Mouse (Mus musculus): ENCODE measurements around the gene 2310079G19Rik. TPM values are rescaled to one million over a fixed set of nuclear protein-coding genes. Genes with fewer than 3 reads are reported as not detected.

The 2310079G19Rik gene
- total RNA-seq (2014; rRNA removed; ENCODE audit: low replicate concordance) (not detected in 2 replicates), polyA plus RNA-seq (2015; fragmentation: Nextera tagmentation; extraction: Ambion mirVana) (not detected in 2 replicates)

DNA sequence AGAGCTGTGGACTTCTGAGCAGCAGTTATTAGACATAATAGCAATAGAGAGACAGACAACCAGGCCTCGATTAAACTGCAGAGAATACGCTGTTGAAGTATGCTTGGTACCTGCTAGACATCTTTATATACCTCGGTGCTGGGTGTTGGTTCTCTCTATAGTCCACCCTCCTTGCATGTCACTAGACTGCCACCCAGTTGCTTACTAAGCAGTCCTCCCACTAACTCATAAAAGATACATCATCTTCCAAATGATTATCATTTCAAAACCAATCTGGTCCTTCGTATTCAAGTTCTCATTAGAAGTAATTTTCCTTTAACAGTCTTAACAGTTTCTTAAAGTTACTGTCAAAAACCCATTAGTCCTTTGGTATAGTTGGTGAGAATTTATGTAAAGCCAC lies at the start of gene 2310079G19Rik:
Gene 2310079G19Rik, minus strand, starts transcription at position 101 of the 400 bp plus-strand sequence.
- ATAC-seq (ENCODE audit: insufficient read depth, low read depth) (no peak), DNase-seq (ENCODE audit: low spot score) (no peak)
- H3K36me3 ChIP-seq (replicated peaks; ENCODE audit: control insufficient read depth, insufficient read depth, low read length): no peaks in the 10 kb centered on the region
- H3K4me2 ChIP-seq (ENCODE audit: low read depth, low read length): no peak within 1 kb of the TSS
- no peak for TF ChIP-seq EP300 (IDR thresholded peaks at IDR 0.05; ENCODE audit: low read depth)
- no peak for TF ChIP-seq CTCF (IDR thresholded peaks at IDR 0.05; ENCODE audit: low read depth)
- WGBS: 88% methylated on average over 4 of the region's 4 CpGs
- H3K4me3 ChIP-seq (ENCODE audit: low read depth, low read length): no peak within 1 kb of the TSS
- no peaks in the 10 kb centered on the region for H3K27me3 ChIP-seq (ENCODE audit: control insufficient read depth, insufficient read depth, low read length)
- H3K4me1 ChIP-seq (ENCODE audit: control insufficient read depth, insufficient read depth): no peaks in the 10 kb centered on the region
- H3K27ac ChIP-seq (ENCODE audit: low read depth): no peak within 1 kb of the TSS
- H3K9me3 ChIP-seq (replicated peaks; ENCODE audit: control insufficient read depth, low read length): no peaks in the 10 kb centered on the region
- H3K9ac ChIP-seq (replicated peaks; ENCODE audit: low read depth, low read length): no peak within 1 kb of the TSS

DNA sequence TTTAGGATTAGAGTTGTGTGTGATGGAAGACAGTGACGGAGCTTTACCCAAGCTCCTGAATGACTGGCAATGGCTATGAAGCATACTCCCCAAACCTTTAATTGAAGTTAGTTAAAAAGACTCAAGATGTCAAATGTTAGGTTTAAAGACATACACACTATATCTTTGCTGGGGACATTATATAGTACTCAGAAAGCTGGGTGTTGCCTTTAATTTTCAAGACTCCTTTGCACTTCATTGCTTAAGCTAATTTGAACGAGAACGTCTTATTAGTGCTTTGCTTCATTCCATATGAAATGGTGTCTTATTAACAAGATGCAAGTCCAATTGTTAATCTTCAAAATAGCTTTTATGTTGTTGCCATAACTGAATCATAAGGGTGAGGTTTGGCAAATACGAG lies 44.1 kb upstream of the 2310079G19Rik start, which contains the start of gene Krtap27-1:
Gene Krtap27-1, minus strand, starts transcription at position 101 of the 400 bp plus-strand sequence.
- ATAC-seq (ENCODE audit: insufficient read depth, low read depth): no peak
- WGBS: 77% methylated on average over 4 of the region's 4 CpGs
- Histone ChIP-seq H3K4me2 (ENCODE audit: low read depth, low read length) (no peak within 1 kb of the TSS), H3K4me1 (ENCODE audit: control insufficient read depth, insufficient read depth) (no peaks in the 10 kb centered on the region), H3K9me3 (replicated peaks; ENCODE audit: control insufficient read depth, low read length) (no peaks in the 10 kb centered on the region), H3K27me3 (ENCODE audit: control insufficient read depth, insufficient read depth, low read length) (no peaks in the 10 kb centered on the region), H3K9ac (replicated peaks; ENCODE audit: low read depth, low read length) (no peak within 1 kb of the TSS), H3K4me3 (ENCODE audit: low read depth, low read length) (no peak within 1 kb of the TSS), H3K27ac (ENCODE audit: low read depth) (no peak within 1 kb of the TSS), H3K36me3 (replicated peaks; ENCODE audit: control insufficient read depth, insufficient read depth, low read length) (no peaks in the 10 kb centered on the region)
- no peak for DNase-seq (ENCODE audit: low spot score)
- no peak for TF ChIP-seq EP300 (IDR thresholded peaks at IDR 0.05; ENCODE audit: low read depth)

DNA sequence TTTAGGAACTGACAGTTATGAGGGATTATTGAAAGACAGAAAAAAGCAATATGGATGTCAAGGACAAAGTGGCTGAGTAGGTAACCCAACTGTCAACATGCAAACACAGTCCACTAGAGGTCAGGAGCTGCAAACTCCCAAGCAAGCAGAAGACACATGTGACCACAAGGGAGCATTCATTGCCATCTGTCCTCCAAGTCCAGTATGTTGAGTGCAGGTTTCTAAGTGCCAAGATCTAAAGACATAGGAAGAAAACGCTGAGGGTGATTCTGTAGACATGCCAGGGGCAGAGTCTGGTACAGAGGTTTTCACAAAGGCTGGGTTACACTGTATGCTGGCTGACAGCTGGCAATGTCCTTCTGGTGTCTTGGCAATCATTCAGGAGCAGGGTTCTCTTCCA lies 30.0 kb upstream of the 2310079G19Rik start:
- ATAC-seq (ENCODE audit: insufficient read depth, low read depth) (peak; percentile 24; the same call in 1 of the 2 replicates), DNase-seq (ENCODE audit: low spot score) (no peak)
- Histone ChIP-seq H3K4me1 (ENCODE audit: control insufficient read depth, insufficient read depth) (no peaks in the 10 kb centered on the region), H3K4me2 (ENCODE audit: low read depth, low read length) (no peak overlapping the region), H3K9ac (replicated peaks; ENCODE audit: low read depth, low read length) (no peak overlapping the region), H3K9me3 (replicated peaks; ENCODE audit: control insufficient read depth, low read length) (no peaks in the 10 kb centered on the region), H3K27ac (ENCODE audit: low read depth) (no peak overlapping the region), H3K27me3 (ENCODE audit: control insufficient read depth, insufficient read depth, low read length) (no peaks in the 10 kb centered on the region), H3K36me3 (replicated peaks; ENCODE audit: control insufficient read depth, insufficient read depth, low read length) (no peaks in the 10 kb centered on the region), H3K4me3 (ENCODE audit: low read depth, low read length) (no peak overlapping the region)
- WGBS: 47% methylated on average over 1 of the region's 1 CpGs
- TF ChIP-seq CTCF (IDR thresholded peaks at IDR 0.05; ENCODE audit: low read depth) (peak; percentile 56), EP300 (IDR thresholded peaks at IDR 0.05; ENCODE audit: low read depth) (no peak)

GRCm38 (mm10) chr16:88651952-88652351 lies 24.5 kb upstream of the 2310079G19Rik start:
- Histone ChIP-seq H3K9me3 (replicated peaks; ENCODE audit: control insufficient read depth, low read length) (no peaks in the 10 kb centered on the region), H3K27me3 (ENCODE audit: control insufficient read depth, insufficient read depth, low read length) (no peaks in the 10 kb centered on the region), H3K9ac (replicated peaks; ENCODE audit: low read depth, low read length) (no peak overlapping the region), H3K36me3 (replicated peaks; ENCODE audit: control insufficient read depth, insufficient read depth, low read length) (no peaks in the 10 kb centered on the region), H3K4me2 (ENCODE audit: low read depth, low read length) (no peak overlapping the region), H3K27ac (ENCODE audit: low read depth) (no peak overlapping the region), H3K4me3 (ENCODE audit: low read depth, low read length) (no peak overlapping the region), H3K4me1 (ENCODE audit: control insufficient read depth, insufficient read depth) (no peaks in the 10 kb centered on the region)
- DNase-seq (ENCODE audit: low spot score) (no peak), ATAC-seq (ENCODE audit: insufficient read depth, low read depth) (no peak)
- 60% methylated on average over 2 of the region's 2 CpGs for WGBS
- TF ChIP-seq CTCF (IDR thresholded peaks at IDR 0.05; ENCODE audit: low read depth): no peak
- no peak for TF ChIP-seq EP300 (IDR thresholded peaks at IDR 0.05; ENCODE audit: low read depth)

- ATAC-seq (ENCODE audit: insufficient read depth, low read depth): no peak
- Histone ChIP-seq H3K4me3 (ENCODE audit: low read depth, low read length) (no peak overlapping the region), H3K9me3 (replicated peaks; ENCODE audit: control insufficient read depth, low read length) (no peaks in the 10 kb centered on the region), H3K27ac (ENCODE audit: low read depth) (no peak overlapping the region), H3K36me3 (replicated peaks; ENCODE audit: control insufficient read depth, insufficient read depth, low read length) (no peaks in the 10 kb centered on the region), H3K27me3 (ENCODE audit: control insufficient read depth, insufficient read depth, low read length) (no peaks in the 10 kb centered on the region), H3K9ac (replicated peaks; ENCODE audit: low read depth, low read length) (no peak overlapping the region), H3K4me2 (ENCODE audit: low read depth, low read length) (no peak overlapping the region), H3K4me1 (ENCODE audit: control insufficient read depth, insufficient read depth) (no peaks in the 10 kb centered on the region)
- 68% methylated on average over 1 of the region's 1 CpGs for WGBS
- DNase-seq (ENCODE audit: low spot score): no peak
- TF ChIP-seq CTCF (IDR thresholded peaks at IDR 0.05; ENCODE audit: low read depth): no peak
- TF ChIP-seq EP300 (IDR thresholded peaks at IDR 0.05; ENCODE audit: low read depth): no peak
Observed at GRCm38 (mm10) chr16:88651082-88651481, 23.6 kb upstream of the 2310079G19Rik start.

GRCm38 (mm10) chr16:88647358-88647846 lies 19.9 kb upstream of the 2310079G19Rik start, which contains the start of gene Krtap26-1:
Krtap26-1 (minus strand) TSS chr16:88647796.
- no peak within 1 kb of the TSS for H3K9ac ChIP-seq (replicated peaks; ENCODE audit: low read depth, low read length)
- no peak for ATAC-seq (ENCODE audit: insufficient read depth, low read depth)
- no peak within 1 kb of the TSS for H3K27ac ChIP-seq (ENCODE audit: low read depth)
- H3K4me2 ChIP-seq (ENCODE audit: low read depth, low read length): no peak within 1 kb of the TSS
- WGBS: 78% methylated on average over 10 of the region's 10 CpGs
- H3K4me1 ChIP-seq (ENCODE audit: control insufficient read depth, insufficient read depth): no peaks in the 10 kb centered on the region
- no peaks in the 10 kb centered on the region for H3K27me3 ChIP-seq (ENCODE audit: control insufficient read depth, insufficient read depth, low read length)
- no peak for DNase-seq (ENCODE audit: low spot score)
- TF ChIP-seq CTCF (IDR thresholded peaks at IDR 0.05; ENCODE audit: low read depth) (no peak), EP300 (IDR thresholded peaks at IDR 0.05; ENCODE audit: low read depth) (no peak)
- H3K9me3 ChIP-seq (replicated peaks; ENCODE audit: control insufficient read depth, low read length): no peaks in the 10 kb centered on the region
- no peaks in the 10 kb centered on the region for H3K36me3 ChIP-seq (replicated peaks; ENCODE audit: control insufficient read depth, insufficient read depth, low read length)
- H3K4me3 ChIP-seq (ENCODE audit: low read depth, low read length): no peak within 1 kb of the TSS

Data from heart, postnatal 0 days (tissue).